Mouse (Mus musculus) limb, embryonic 12.5 days (tissue): ENCODE measurements at regions not wholly inside any gene's neighbourhood (a gene's known extent, or its start where the extent isn't known, plus 50 kb on each side); places are given as distances from the start of the nearest gene placed in this dataset.
A peak's percentile ranks its signal among the peaks of the same experiment; 100 is the strongest.
"Not testable (repeated sequence)": the region's sequence is repeated elsewhere in the genome, so short reads cannot be mapped to it uniquely, and the experiment has no call there.

Experiments
- ATAC-seq: fragments of 200-750 bp; cut with Nextera tagmentation; 2 replicates; pipeline ENCODE4 v1.8.0; 2017; ENCODE audit warnings: low read depth, moderate TSS enrichment; ENCODE audit not compliant: insufficient number of reproducible peaks, insufficient read depth, low FRiP score, low TSS enrichment
- H3K27ac ChIP-seq: fragments of 300-500 bp; sonication (generic); 2 replicates; pipeline ENCODE4 v1.5.1; 2016; ENCODE audit warnings: mild to moderate bottlenecking, moderate library complexity
- H3K27me3 ChIP-seq: fragments of 300-500 bp; sonication (generic); 2 replicates; pipeline ENCODE4 v1.6.1; 2016; ENCODE audit warnings: mild to moderate bottlenecking, moderate library complexity
- H3K36me3 ChIP-seq: fragments of 300-500 bp; sonication (generic); 2 replicates; pipeline ENCODE4 v1.6.1; 2016; ENCODE audit warnings: mild to moderate bottlenecking, moderate library complexity
- H3K4me1 ChIP-seq: fragments of 300-500 bp; sonication (generic); replicated peaks from 2 replicates; pipeline ENCODE4 v1.6.1; 2016
- H3K4me2 ChIP-seq: fragments of 300-500 bp; sonication (generic); 2 replicates; pipeline ENCODE4 v1.6.1; 2016; ENCODE audit warnings: mild to moderate bottlenecking, moderate library complexity
- H3K4me3 ChIP-seq: fragments of 300-500 bp; sonication (generic); replicated peaks from 2 replicates; pipeline ENCODE4 v1.5.1; 2016; ENCODE audit warnings: mild to moderate bottlenecking
- H3K9ac ChIP-seq: fragments of 300-500 bp; sonication (generic); replicated peaks from 2 replicates; pipeline ENCODE4 v1.6.1; 2016; ENCODE audit warnings: mild to moderate bottlenecking, moderate library complexity
- H3K9me3 ChIP-seq: fragments of 300-500 bp; sonication (generic); 2 replicates; pipeline ENCODE4 v1.6.1; 2016; ENCODE audit warnings: mild to moderate bottlenecking, moderate library complexity
- WGBS: fragments of 180-500 bp; shearing (Covaris S2); methylation state at CpG from one replicate; pipeline ENCODE4 v1.1.7; 2016; 5-methylcytosine and 5-hydroxymethylcytosine counted together

DNA sequence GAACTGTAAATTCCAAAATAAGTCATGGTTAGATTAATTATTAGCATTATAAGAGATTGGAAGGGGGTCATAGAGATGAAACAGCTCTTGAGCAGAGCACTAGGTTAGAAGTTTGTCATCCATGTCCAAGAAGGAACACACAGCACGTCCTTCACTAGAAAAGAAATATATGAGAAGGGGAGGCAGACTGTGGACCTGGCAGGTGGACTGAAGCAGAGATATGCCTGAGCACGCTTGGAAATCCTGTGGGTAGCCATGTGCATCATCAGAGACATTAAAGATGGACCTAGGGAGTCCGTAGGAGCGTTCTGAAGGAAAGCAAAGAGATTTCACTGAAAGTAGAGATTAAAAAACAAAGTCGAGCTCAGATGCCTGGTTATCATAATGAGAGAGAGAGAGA is 343.9 kb upstream of the Rgma start:
- no peak overlapping the region for H3K4me2 ChIP-seq
- H3K27me3 ChIP-seq = no peaks in the 10 kb centered on the region
- ATAC-seq = no peak
- H3K9me3 ChIP-seq = no peaks in the 10 kb centered on the region
- no peak overlapping the region for H3K4me3 ChIP-seq
- H3K36me3 ChIP-seq = no peaks in the 10 kb centered on the region
- no peak overlapping the region for H3K27ac ChIP-seq
- WGBS = 86% methylated on average over 5 of the region's 5 CpGs
- peaks cover 17% of the 10 kb centered on the region for H3K4me1 ChIP-seq
- no peak overlapping the region for H3K9ac ChIP-seq

DNA sequence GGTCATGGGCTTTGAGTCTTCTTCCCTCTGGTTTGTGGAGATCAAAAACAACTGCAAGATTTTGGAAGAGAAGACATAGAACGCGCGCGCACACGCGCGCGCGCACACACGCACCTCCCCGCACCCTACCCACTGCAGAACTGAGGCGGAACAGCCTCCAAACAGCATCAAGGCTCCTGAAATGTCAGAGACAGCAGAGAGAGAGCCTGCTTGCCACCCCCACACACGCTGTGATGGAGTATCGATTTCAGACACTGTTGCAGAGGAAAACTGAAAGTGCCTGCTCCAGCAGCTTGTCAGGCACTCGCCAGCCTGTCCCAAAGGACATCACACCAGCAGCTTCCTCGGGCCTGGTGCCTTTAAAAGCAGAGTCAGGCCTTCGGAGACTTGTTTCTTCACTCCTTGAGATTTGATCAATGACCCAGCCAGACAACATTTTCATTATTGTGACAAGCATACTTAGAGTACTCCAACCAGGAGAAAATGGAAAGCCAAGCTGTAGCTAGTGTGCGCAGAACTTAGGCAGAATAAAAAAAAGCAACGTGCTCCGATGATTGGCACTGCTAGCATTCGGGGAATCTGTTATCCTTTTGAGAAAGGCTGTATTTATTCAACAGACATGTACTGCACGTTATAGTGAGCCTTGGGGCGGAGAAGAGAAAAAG is 342.9 kb upstream of the Rgma start:
- H3K4me2 ChIP-seq = 0 out of 2 replicates have a peak overlapping the region, but pooled peaks have one; percentile 5
- ATAC-seq = no peak
- H3K36me3 ChIP-seq = no peaks in the 10 kb centered on the region
- WGBS = 76% methylated on average over 23 of the region's 23 CpGs
- no peak overlapping the region for H3K9ac ChIP-seq
- no peaks in the 10 kb centered on the region for H3K27me3 ChIP-seq
- H3K4me3 ChIP-seq = no peak overlapping the region
- H3K27ac ChIP-seq = no peak overlapping the region
- H3K9me3 ChIP-seq = no peaks in the 10 kb centered on the region
- H3K4me1 ChIP-seq = peaks cover 26% of the 10 kb centered on the region

DNA sequence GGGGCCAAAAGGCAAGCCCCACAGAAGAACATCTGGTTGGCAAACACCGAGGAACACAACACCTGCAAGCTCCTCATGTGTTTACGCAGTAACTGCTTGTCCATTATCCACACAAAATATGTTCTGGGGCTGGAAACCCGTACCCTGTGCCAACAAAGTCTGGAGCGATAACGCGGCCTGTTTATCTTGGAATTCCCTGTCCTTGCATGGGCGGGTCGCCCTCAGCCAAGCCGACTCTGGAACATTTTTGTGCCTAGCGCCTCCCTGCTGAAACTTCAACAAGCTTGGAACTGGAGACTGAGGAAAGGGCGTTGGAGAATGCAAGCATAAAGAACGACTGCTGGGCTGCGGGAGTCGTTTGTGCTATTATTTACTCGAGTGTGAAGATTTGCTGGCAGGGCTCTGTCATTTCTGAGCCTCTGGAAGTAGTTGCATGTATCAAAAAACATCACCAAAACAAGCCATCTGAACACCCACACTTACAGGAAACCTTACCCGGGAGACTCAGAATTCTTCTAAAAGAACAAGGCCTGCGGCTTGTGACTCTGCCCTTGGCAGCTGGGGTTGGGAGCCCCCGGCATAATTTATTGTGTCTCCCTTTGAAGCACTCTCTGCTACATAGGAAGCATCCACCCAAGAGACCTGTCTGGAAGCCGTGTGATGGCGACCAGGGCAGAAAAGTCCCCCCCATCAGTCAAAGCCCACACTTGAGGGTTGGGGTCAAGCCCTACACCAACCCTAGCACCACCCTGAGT is 338.3 kb upstream of the Rgma start:
- H3K9ac ChIP-seq = no peak overlapping the region
- H3K27ac ChIP-seq = no peak overlapping the region
- no peaks in the 10 kb centered on the region for H3K27me3 ChIP-seq
- ATAC-seq = no peak
- H3K4me2 ChIP-seq = no peak overlapping the region
- 65% methylated on average over 20 of the region's 20 CpGs for WGBS
- H3K4me3 ChIP-seq = no peak overlapping the region
- no peaks in the 10 kb centered on the region for H3K36me3 ChIP-seq
- no peaks in the 10 kb centered on the region for H3K9me3 ChIP-seq
- H3K4me1 ChIP-seq = peaks cover 26% of the 10 kb centered on the region

DNA sequence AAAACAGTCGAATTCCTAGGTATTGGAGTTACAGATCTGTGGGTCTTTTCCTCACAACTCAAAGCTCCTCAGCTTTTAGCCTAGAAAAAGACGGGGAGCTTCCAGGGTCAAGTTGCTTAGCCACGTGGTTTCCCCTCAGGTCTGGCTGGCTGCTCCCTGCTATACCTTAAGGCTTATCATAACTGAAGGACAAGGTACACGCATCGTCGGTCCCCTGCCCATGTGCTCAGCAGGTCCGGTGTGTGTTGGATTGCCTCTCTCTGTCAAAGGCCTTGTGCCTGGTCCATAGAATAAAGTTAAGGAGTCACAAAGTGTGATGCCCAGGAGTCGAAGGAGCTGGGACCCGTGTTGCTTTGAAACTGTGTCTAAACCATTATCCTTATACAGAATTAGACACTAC is 337.7 kb upstream of the Rgma start:
- H3K9me3 ChIP-seq = no peaks in the 10 kb centered on the region
- no peak overlapping the region for H3K9ac ChIP-seq
- no peaks in the 10 kb centered on the region for H3K27me3 ChIP-seq
- no peak overlapping the region for H3K27ac ChIP-seq
- 86% methylated on average over 9 of the region's 9 CpGs for WGBS
- H3K36me3 ChIP-seq = no peaks in the 10 kb centered on the region
- no peak for ATAC-seq
- H3K4me3 ChIP-seq = no peak overlapping the region
- H3K4me1 ChIP-seq = peaks cover 21% of the 10 kb centered on the region
- no peak overlapping the region for H3K4me2 ChIP-seq

DNA sequence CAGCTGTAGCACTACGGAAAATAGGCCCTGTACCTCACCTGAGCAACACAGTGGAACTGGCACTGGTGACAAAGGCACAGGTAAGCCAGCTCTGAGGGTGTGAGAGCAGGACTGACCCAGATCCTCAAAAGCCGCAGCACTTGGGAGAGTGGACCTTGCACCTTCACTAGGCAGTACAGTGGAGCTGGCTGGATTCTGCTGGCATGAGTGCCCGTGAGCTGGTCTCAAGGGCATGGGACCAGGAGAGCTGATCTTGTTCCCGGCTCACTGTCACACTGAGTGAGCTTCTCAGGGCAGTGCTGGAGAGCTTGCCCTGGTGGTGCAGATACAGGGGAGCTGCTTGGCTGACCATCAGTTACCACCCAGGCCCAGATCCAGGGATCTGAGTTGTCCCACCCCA is 335.4 kb upstream of the Rgma start:
- H3K4me1 ChIP-seq = peaks cover 15% of the 10 kb centered on the region
- no peak overlapping the region for H3K4me2 ChIP-seq
- H3K4me3 ChIP-seq = no peak overlapping the region
- ATAC-seq = 0 out of 2 replicates have a peak, but pooled peaks have one; percentile 10
- WGBS = 86% methylated on average over 4 of the region's 4 CpGs
- no peaks in the 10 kb centered on the region for H3K9me3 ChIP-seq
- H3K27ac ChIP-seq = no peak overlapping the region
- no peak overlapping the region for H3K9ac ChIP-seq
- no peaks in the 10 kb centered on the region for H3K27me3 ChIP-seq
- no peaks in the 10 kb centered on the region for H3K36me3 ChIP-seq

DNA sequence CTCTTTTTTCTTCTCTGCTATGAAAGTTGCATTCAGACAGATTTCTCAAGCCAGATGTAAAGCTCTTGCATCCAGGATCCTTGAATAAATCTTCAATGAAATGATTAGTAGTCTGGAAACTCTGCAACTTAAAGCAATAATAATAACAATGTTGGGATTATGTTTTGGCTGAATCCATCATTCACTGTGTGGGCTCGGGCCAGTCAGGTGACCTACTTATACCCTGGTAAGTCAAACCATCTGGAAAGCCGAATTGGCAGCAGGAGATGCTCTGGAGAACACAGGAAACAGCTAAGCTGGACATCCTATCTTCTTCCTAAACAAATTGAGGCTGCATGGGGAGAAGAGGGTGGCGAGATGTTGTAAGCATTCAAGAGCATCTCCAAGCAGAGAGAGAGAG is 331.0 kb upstream of the Rgma start:
- WGBS = 58% methylated on average over 3 of the region's 3 CpGs

DNA sequence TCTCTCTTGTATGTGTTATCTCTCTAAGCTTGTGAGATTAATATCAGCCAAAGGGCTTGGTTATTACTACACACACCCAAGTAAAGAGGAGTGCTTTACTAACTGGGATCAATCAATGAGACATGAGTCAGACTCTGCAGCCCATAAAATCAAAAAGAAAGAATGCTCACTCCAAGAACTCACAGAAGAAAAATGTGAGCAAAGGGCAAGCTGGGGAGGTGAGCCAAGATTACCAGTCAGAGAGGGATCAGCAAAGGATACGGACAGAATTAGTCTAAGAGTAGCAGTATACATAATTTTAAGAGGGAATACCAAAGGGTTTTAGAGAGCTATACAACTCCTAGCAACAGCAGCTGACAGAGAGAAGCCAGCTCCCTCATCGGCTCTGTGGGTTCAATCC is 319.4 kb upstream of the Rgma start:
- Histone ChIP-seq H3K36me3 (no peaks in the 10 kb centered on the region), H3K27me3 (no peaks in the 10 kb centered on the region), H3K9me3 (no peaks in the 10 kb centered on the region), H3K4me3 (no peak overlapping the region), H3K4me1 (no peaks in the 10 kb centered on the region), H3K4me2 (no peak overlapping the region), H3K27ac (no peak overlapping the region), H3K9ac (no peak overlapping the region)
- 81% methylated on average over 2 of the region's 2 CpGs for WGBS
- no peak for ATAC-seq

More for the DNA sequence above, 331.0 kb upstream of the Rgma start:
- H3K4me2 ChIP-seq = no peak overlapping the region
- H3K27ac ChIP-seq = no peak overlapping the region
- no peaks in the 10 kb centered on the region for H3K4me1 ChIP-seq
- H3K9ac ChIP-seq = no peak overlapping the region
- H3K36me3 ChIP-seq = no peaks in the 10 kb centered on the region
- no peaks in the 10 kb centered on the region for H3K27me3 ChIP-seq
- no peak overlapping the region for H3K4me3 ChIP-seq
- no peaks in the 10 kb centered on the region for H3K9me3 ChIP-seq
- ATAC-seq = no peak

DNA sequence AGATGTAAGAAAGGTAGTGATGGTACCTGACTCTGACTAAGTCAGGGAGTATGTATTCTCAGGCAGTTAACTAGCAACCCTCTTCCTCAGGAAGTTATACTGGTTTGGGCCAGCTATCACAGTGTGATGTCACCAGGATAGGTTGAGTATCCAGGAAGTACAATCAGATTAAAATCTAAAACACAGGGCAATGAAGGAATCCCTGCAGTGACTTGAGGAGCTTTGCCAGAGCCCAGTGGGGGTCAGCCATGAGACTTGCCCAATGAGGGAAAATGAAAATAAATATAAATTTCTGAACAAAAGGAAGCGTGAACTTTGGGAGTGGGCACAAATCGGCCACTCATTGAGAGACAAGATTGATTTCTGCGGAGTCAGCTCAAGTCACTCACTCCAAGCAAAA is 311.8 kb upstream of the Rgma start:
- H3K9me3 ChIP-seq = no peaks in the 10 kb centered on the region
- WGBS = 90% methylated on average over 3 of the region's 3 CpGs
- H3K9ac ChIP-seq = no peak overlapping the region
- ATAC-seq = no peak
- H3K4me1 ChIP-seq = no peaks in the 10 kb centered on the region
- H3K27ac ChIP-seq = no peak overlapping the region
- no peak overlapping the region for H3K4me3 ChIP-seq
- no peak overlapping the region for H3K4me2 ChIP-seq
- no peaks in the 10 kb centered on the region for H3K36me3 ChIP-seq
- no peaks in the 10 kb centered on the region for H3K27me3 ChIP-seq

DNA sequence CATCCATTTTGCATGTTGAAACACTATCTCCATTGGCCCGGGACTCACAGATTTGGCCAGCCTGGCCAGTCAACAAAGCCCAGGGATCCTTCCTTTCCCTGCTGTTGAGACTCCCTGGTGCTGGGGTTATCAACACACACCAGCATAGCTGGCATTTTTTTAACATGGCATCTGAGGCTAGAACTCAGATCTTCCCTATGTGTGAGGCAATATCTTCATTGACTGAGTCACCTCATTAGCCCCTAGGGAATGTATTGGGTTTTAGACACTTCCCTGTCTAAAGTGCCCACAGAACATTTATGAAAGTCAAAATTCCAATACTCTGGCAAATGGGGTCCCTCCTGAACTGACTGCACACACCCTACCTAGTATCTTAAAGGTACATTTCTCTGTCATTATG is 306.8 kb upstream of the Rgma start:
- WGBS = 93% methylated on average over 1 of the region's 1 CpGs
- H3K36me3 ChIP-seq = no peaks in the 10 kb centered on the region
- H3K4me3 ChIP-seq = no peak overlapping the region
- no peak overlapping the region for H3K4me2 ChIP-seq
- ATAC-seq = no peak
- no peak overlapping the region for H3K9ac ChIP-seq
- no peak overlapping the region for H3K27ac ChIP-seq
- no peaks in the 10 kb centered on the region for H3K27me3 ChIP-seq
- H3K4me1 ChIP-seq = no peaks in the 10 kb centered on the region
- no peaks in the 10 kb centered on the region for H3K9me3 ChIP-seq

DNA sequence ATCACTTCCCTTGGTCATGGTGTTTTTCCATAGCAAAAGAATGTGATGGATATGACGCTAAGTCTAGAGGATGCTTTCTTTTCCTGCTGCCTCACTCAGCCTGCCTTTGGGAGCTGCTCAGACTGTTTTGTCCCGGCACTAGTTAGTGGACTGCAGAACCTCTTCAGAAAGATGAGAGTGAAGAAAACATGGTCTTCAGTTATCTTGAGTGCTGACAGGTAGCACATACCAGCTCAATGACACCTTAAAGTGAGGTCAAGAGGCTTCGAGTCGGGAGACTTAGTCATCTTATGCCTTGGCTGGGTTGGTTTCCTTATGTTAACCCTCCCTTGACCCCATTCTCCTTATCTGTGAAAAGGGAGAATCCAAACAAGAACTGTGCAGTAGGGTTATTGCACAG is 306.0 kb upstream of the Rgma start:
- no peak for ATAC-seq
- Histone ChIP-seq H3K9me3 (no peaks in the 10 kb centered on the region), H3K27me3 (no peaks in the 10 kb centered on the region), H3K9ac (no peak overlapping the region), H3K4me2 (no peak overlapping the region), H3K4me1 (no peaks in the 10 kb centered on the region), H3K4me3 (no peak overlapping the region), H3K27ac (no peak overlapping the region), H3K36me3 (no peaks in the 10 kb centered on the region)
- WGBS = 79% methylated on average over 4 of the region's 4 CpGs

DNA sequence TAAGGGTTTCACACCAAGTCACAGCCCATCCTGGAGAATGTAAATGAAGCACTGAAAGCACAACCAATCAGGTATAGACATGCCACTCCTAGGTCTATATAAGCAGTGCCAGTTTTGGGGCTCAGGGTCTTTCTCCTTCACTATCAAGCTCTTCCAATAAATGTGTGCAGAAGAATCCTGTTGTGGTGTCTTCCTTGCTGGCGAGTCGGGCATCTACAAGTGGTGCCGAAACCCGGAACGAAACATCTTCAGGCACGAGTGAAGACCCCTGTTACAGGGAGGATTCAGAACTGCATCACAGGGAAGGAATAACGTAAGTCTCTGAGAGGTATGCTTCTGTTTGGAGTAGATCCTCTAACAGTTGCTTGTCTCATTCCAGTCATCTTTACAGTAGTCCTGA is 299.9 kb upstream of the Rgma start:
- not testable (repeated sequence) for H3K9ac ChIP-seq, H3K4me3 ChIP-seq, ATAC-seq, H3K9me3 ChIP-seq, H3K4me1 ChIP-seq, H3K27me3 ChIP-seq, H3K36me3 ChIP-seq, H3K4me2 ChIP-seq, H3K27ac ChIP-seq
- 95% methylated on average over 7 of the region's 7 CpGs for WGBS
